Mouse (Mus musculus) neutrophil, adult 65 days (primary cell): Measurements from ENCODE around the gene Actrt1. TPM values are rescaled to one million over a fixed set of nuclear protein-coding genes. Genes with fewer than 3 reads are reported as not detected.

Experiments used
- total RNA-seq: library from RNA; stranded (reverse); gene quantifications from 2 replicates; pipeline ENCODE4 v1.2.4, GENCODE M21; 2023

Actrt1 gene
- total RNA-seq = not detected in 2 replicates

GRCm38 (mm10) chrX:46328707-46329106 lies at the start of gene Actrt1:
TSS of gene Actrt1 (plus strand) at chrX:46329007.

